Mouse (Mus musculus) forebrain, embryonic 15.5 days (tissue): ENCODE measurements around the gene Icos. TPM values are rescaled to one million over a fixed set of nuclear protein-coding genes. Genes with fewer than 3 reads are reported as not detected.

Experiments
- ATAC-seq: fragments of 200-750 bp; cut with Nextera tagmentation; replicated peaks from 2 replicates; pipeline ENCODE4 v1.8.0; 2017; ENCODE audit warnings: mild to moderate bottlenecking, moderate TSS enrichment, moderate library complexity
- H3K27ac ChIP-seq: fragments of 300-500 bp; sonication (generic); replicated peaks from 2 replicates; pipeline ENCODE4 v1.5.1; 2015; ENCODE audit warnings: mild to moderate bottlenecking, inconsistent platforms
- H3K27me3 ChIP-seq: fragments of 300-500 bp; sonication (generic); 2 replicates; pipeline ENCODE4 v1.6.1; 2015; ENCODE audit warnings: inconsistent platforms
- H3K36me3 ChIP-seq: fragments of 300-500 bp; sonication (generic); 2 replicates; pipeline ENCODE4 v1.6.1; 2015; ENCODE audit warnings: mild to moderate bottlenecking, inconsistent platforms
- H3K4me1 ChIP-seq: fragments of 300-500 bp; sonication (generic); 2 replicates; pipeline ENCODE4 v1.6.1; 2015; ENCODE audit warnings: inconsistent platforms
- H3K4me2 ChIP-seq: fragments of 300-500 bp; sonication (generic); replicated peaks from 2 replicates; pipeline ENCODE4 v1.6.1; 2015; ENCODE audit warnings: mild to moderate bottlenecking, inconsistent platforms
- H3K4me3 ChIP-seq: fragments of 300-500 bp; sonication (generic); 2 replicates; pipeline ENCODE4 v1.5.1; 2015; ENCODE audit warnings: mild to moderate bottlenecking, inconsistent platforms
- H3K9ac ChIP-seq: fragments of 300-500 bp; sonication (generic); replicated peaks from 2 replicates; pipeline ENCODE4 v1.6.1; 2015; ENCODE audit warnings: mild to moderate bottlenecking, inconsistent platforms
- H3K9me3 ChIP-seq: fragments of 300-500 bp; sonication (generic); 2 replicates; pipeline ENCODE4 v1.6.1; 2016; ENCODE audit warnings: inconsistent platforms
- WGBS: fragments of 180-500 bp; shearing (Covaris S2); methylation state at CpG from one replicate; pipeline ENCODE4 v1.1.7; 2015; ENCODE audit warnings: mixed read lengths; 5-methylcytosine and 5-hydroxymethylcytosine counted together
- polyA plus RNA-seq: library from polyadenylated mRNA; unstranded; fragments of >200 nt; fragmentation: Nextera tagmentation; extraction: Ambion mirVana; gene quantifications from 2 replicates; pipeline ENCODE4 v1.2.1, GENCODE M21; 2015

Icos gene
- polyA plus RNA-seq, 1 experiment from 2014 or later = 0.05 TPM

DNA sequence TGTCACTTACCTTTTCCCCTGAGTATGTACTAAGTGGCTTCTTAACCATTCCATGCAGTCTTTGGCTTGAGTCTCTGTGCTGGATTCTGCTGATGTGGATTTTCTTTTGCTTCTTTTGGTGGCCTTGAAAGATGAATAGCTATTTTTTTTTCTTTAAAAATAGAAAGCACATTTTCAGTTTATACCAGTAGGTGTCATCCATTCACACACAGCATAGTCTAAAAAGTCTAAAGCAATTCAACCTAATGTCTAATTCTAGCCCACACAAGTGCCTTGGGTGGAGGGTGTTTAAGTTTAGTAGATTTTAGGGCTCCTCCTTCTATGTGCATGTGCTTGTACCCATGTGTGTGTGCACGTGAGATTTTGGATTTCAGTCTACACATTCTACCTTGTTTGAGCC lies 6.9 kb upstream of the Icos start:
- H3K4me1 ChIP-seq = no peaks in the 10 kb centered on the region
- WGBS = 90% methylated on average over 1 of the region's 1 CpGs
- H3K36me3 ChIP-seq = no peaks in the 10 kb centered on the region
- no peak overlapping the region for H3K9ac ChIP-seq
- no peaks in the 10 kb centered on the region for H3K27me3 ChIP-seq
- no peak for ATAC-seq
- H3K4me2 ChIP-seq = no peak overlapping the region
- H3K9me3 ChIP-seq = no peaks in the 10 kb centered on the region
- H3K4me3 ChIP-seq = no peak overlapping the region
- no peak overlapping the region for H3K27ac ChIP-seq

DNA sequence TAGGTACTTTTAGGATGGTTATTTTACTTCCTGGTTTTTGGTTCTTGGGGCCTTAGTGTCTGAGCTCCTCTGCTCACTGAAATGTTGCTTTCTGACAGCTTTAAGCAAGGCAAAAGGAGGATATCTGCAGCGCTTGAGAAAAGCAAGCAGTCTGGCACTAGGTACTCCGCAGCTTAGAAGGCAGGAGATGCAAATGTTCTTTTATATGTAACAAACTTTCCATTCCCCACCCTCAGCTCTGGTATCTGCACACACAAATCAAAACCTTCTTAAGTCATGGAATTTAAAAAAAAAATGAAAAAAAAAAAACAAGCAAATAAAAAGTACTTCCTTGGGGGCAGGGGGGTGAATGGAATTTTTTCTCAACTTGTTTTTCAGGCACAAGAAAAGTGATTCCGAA lies 3.5 kb upstream of the Icos start:
- Histone ChIP-seq H3K9ac (no peak overlapping the region), H3K4me3 (no peak overlapping the region), H3K27ac (no peak overlapping the region), H3K36me3 (no peaks in the 10 kb centered on the region), H3K9me3 (no peaks in the 10 kb centered on the region), H3K4me2 (no peak overlapping the region), H3K27me3 (no peaks in the 10 kb centered on the region), H3K4me1 (no peaks in the 10 kb centered on the region)
- no peak for ATAC-seq
- 87% methylated on average over 3 of the region's 3 CpGs for whole genome bisulfite sequencing

- Histone ChIP-seq H3K4me1 (no peaks in the 10 kb centered on the region), H3K4me3 (no peak overlapping the region), H3K9ac (no peak overlapping the region), H3K27me3 (no peaks in the 10 kb centered on the region), H3K4me2 (no peak overlapping the region), H3K36me3 (no peaks in the 10 kb centered on the region), H3K27ac (no peak overlapping the region), H3K9me3 (no peaks in the 10 kb centered on the region)
- WGBS = 94% methylated on average over 5 of the region's 5 CpGs
- ATAC-seq = no peak
Observed at GRCm38 (mm10) chr1:60975646-60976294, 2.0 kb upstream of the Icos start.

DNA sequence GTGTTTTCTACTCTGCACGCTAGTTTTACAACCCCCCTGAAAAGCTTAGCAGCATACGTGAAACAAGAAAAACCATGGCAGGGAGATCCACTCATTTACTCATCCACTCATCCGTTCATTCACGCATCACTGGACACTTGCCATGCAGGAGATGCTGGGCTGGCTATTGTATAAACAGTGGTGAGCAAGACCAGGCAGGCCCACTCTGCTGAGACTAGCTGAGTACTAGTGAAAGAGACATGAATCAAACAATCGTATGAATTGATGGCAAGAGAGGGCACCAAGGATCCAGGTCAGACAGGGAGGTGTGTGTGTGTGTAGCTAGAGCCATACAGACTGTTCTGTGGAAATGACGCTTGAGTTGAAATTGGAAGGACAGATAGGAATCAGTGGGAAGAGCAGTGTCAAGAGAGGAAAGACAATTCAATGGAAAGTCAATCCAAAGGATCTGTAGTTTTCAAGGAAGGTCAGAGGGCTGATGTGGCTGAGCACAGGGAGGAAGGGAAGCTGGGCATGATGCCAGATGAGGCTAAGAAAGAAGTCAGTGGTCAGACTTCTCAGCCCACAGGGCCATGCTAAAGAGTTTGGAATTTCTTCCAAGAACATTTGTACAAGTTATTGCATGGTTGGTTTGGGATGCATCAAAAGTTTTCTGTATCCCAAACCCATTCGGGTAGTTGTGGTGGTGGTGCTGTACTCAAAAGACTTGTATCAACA lies 1.6 kb downstream of the Icos start:
- Histone ChIP-seq H3K27ac (no peak overlapping the region), H3K9ac (no peak overlapping the region), H3K4me3 (no peak overlapping the region), H3K9me3 (no peaks in the 10 kb centered on the region), H3K36me3 (no peaks in the 10 kb centered on the region), H3K4me2 (no peak overlapping the region), H3K4me1 (no peaks in the 10 kb centered on the region), H3K27me3 (no peaks in the 10 kb centered on the region)
- WGBS = 50% methylated on average over 7 of the region's 7 CpGs
- no peak for ATAC-seq

DNA sequence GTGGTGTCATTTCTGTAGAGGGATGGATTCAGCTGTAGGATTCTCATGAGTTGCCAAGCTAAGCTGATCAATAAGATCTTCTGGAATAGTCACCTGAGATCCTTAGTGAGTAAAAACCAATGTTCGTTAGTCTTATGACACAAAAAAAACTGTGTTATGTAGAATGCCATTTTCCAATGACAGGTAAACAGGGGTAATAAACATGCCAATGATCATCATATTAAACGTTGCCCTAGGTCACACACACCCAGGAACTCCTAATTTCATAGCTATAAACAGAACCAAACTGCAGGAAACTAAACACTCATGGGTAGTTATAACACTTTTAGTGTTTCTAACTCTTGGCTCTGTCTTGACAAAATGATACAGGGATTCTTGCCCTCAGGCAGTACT lies 2.1 kb downstream of the Icos start:
- Histone ChIP-seq H3K4me2 (no peak overlapping the region), H3K9ac (no peak overlapping the region), H3K9me3 (no peaks in the 10 kb centered on the region), H3K36me3 (no peaks in the 10 kb centered on the region), H3K27ac (no peak overlapping the region), H3K27me3 (no peaks in the 10 kb centered on the region), H3K4me3 (no peak overlapping the region), H3K4me1 (no peaks in the 10 kb centered on the region)
- WGBS = 85% methylated on average over 2 of the region's 2 CpGs
- ATAC-seq = no peak

GRCm38 (mm10) chr1:60985075-60985474 lies 7.3 kb downstream of the Icos start:
- Histone ChIP-seq H3K27me3 (no peaks in the 10 kb centered on the region), H3K27ac (no peak overlapping the region), H3K4me1 (no peaks in the 10 kb centered on the region), H3K4me2 (no peak overlapping the region), H3K36me3 (no peaks in the 10 kb centered on the region), H3K4me3 (no peak overlapping the region), H3K9ac (no peak overlapping the region), H3K9me3 (no peaks in the 10 kb centered on the region)
- no peak for ATAC-seq
- 59% methylated on average over 2 of the region's 2 CpGs for WGBS

DNA sequence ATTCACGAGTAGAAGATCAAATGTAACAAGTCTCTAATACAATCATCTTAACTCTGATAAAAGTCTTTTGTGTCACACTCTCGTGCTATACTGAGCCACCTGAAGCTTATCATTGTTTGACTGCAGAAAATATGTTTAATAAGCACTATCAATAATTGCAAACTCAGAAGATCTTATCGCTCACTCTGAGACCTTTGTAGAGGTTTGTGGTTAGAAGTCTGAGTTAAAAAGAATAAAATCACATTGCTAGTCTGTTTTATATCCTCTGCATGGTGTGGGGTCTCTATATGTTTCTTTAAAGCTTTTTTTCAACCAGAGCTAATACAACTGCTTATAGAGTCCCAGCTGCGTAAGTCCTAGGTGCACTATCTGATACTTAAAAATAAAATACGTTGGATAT lies 8.4 kb downstream of the Icos start:
- no peak overlapping the region for H3K9ac ChIP-seq
- H3K4me2 ChIP-seq = no peak overlapping the region
- H3K27me3 ChIP-seq = no peaks in the 10 kb centered on the region
- no peaks in the 10 kb centered on the region for H3K4me1 ChIP-seq
- H3K36me3 ChIP-seq = no peaks in the 10 kb centered on the region
- 81% methylated on average over 5 of the region's 5 CpGs for WGBS
- H3K9me3 ChIP-seq = no peaks in the 10 kb centered on the region
- H3K4me3 ChIP-seq = no peak overlapping the region
- no peak for ATAC-seq
- H3K27ac ChIP-seq = no peak overlapping the region

DNA sequence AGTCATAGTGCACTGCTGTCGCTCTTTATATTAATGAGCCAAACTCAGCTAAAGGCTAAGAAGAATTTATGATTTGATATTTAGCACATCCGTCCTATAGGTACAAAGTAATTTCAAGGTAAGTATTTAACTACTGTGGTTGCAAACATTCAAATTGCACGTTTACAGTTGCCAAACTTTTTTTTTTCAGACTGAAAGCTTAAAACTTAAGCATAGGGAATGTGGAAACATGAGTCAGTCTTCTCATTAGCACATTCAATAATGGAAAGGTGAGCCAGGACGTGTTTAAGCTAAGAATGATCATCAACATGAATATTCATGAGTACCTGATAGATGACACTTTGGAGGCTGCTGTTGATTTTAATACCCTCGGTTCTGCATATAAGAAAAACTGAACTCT lies 11.4 kb downstream of the Icos start:
- 75% methylated on average over 5 of the region's 5 CpGs for WGBS
- H3K4me1 ChIP-seq = no peaks in the 10 kb centered on the region

GRCm38 (mm10) chr1:60990305-60990704 lies 12.6 kb downstream of the Icos start:
- H3K4me1 ChIP-seq = no peaks in the 10 kb centered on the region
- WGBS = 45% methylated on average over 8 of the region's 8 CpGs
- H3K4me3 ChIP-seq = no peak overlapping the region
- no peaks in the 10 kb centered on the region for H3K36me3 ChIP-seq
- H3K9ac ChIP-seq = no peak overlapping the region
- no peak overlapping the region for H3K4me2 ChIP-seq
- ATAC-seq = no peak
- no peaks in the 10 kb centered on the region for H3K27me3 ChIP-seq
- no peaks in the 10 kb centered on the region for H3K9me3 ChIP-seq
- H3K27ac ChIP-seq = no peak overlapping the region

More for the DNA sequence above, 11.4 kb downstream of the Icos start:
- no peak for ATAC-seq
- H3K27me3 ChIP-seq = no peaks in the 10 kb centered on the region
- H3K4me2 ChIP-seq = no peak overlapping the region
- H3K9ac ChIP-seq = no peak overlapping the region
- H3K27ac ChIP-seq = no peak overlapping the region
- no peak overlapping the region for H3K4me3 ChIP-seq
- H3K9me3 ChIP-seq = no peaks in the 10 kb centered on the region
- H3K36me3 ChIP-seq = no peaks in the 10 kb centered on the region

DNA sequence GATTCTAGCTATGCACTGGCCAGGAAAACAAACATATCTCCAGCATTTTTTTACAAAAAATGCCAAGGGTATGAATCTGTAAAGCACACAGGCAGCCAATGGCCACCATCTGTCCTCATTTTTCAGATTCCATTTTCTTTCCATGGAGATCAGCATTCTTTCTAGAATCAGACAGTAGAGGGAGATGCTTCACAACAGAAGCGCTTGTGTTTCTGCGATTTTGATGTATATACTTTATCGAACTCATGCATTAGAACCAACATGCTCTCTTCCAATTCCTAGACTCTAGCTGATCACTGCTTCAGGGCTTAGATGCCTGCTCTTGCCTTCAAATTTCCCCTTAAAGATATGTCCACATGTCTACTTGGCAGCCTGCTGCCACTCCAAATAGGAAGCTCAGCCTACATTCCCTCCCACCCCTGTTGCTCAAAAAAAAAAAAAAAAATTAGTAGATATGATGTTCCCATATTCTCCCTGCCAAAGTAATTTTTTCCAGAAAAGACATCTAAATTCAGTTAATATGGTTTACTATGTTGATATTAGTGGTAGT lies 20.4 kb downstream of the Icos start:
- WGBS = 82% methylated on average over 3 of the region's 3 CpGs
- Histone ChIP-seq H3K27ac (no peak overlapping the region), H3K4me1 (no peaks in the 10 kb centered on the region), H3K4me2 (no peak overlapping the region), H3K27me3 (no peaks in the 10 kb centered on the region), H3K4me3 (no peak overlapping the region), H3K36me3 (no peaks in the 10 kb centered on the region), H3K9me3 (no peaks in the 10 kb centered on the region), H3K9ac (no peak overlapping the region)
- no peak for ATAC-seq

GRCm38 (mm10) chr1:60998689-60999088 lies 21.0 kb downstream of the Icos start:
- Histone ChIP-seq H3K27me3 (no peaks in the 10 kb centered on the region), H3K9me3 (no peaks in the 10 kb centered on the region), H3K4me3 (no peak overlapping the region), H3K27ac (no peak overlapping the region), H3K36me3 (no peaks in the 10 kb centered on the region), H3K4me2 (no peak overlapping the region), H3K4me1 (no peaks in the 10 kb centered on the region), H3K9ac (no peak overlapping the region)
- ATAC-seq = no peak
- 53% methylated on average over 2 of the region's 2 CpGs for WGBS

DNA sequence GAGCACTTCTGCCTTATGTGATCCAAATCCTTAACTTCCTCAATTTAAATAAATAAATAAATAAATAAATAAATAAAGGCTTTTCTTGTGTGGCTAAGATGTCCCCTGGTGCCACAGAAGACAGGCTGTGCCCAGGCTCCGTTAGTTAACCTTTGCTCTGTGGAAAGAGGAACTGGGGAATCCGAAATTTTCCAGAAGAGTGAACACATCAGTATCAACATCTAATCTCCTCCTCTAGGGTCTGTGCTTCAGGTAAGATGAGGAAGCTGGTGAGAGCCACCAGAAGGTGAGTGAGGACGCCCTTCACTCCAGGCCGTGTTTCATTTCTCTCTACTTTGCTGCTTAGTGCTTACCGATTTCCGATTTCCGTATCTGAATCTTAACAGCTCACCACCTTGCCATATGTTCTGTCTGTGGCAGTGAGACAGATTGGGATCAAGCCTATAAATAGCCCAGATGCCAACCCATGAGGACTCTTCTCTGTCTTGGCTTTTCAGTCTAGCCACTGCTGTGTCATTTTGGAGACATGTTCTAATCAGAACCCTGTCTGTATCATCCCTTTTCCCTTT lies 24.1 kb downstream of the Icos start:
- no peak overlapping the region for H3K27ac ChIP-seq
- no peak for ATAC-seq
- 70% methylated on average over 7 of the region's 7 CpGs for WGBS

More for the DNA sequence above, 24.1 kb downstream of the Icos start:
- no peak overlapping the region for H3K4me3 ChIP-seq
- H3K4me2 ChIP-seq = no peak overlapping the region
- H3K9ac ChIP-seq = no peak overlapping the region
- no peaks in the 10 kb centered on the region for H3K36me3 ChIP-seq
- no peaks in the 10 kb centered on the region for H3K4me1 ChIP-seq
- no peaks in the 10 kb centered on the region for H3K9me3 ChIP-seq
- H3K27me3 ChIP-seq = no peaks in the 10 kb centered on the region
